Mouse (Mus musculus): ENCODE measurements around the gene Wdr63. TPM values are rescaled to one million over a fixed set of nuclear protein-coding genes. Genes with fewer than 3 reads are reported as not detected.

The Wdr63 gene
- polyA plus RNA-seq, 1 experiment, result not detected

- H3K27ac ChIP-seq (ENCODE audit: control insufficient read depth, insufficient read depth, low read depth, low read length, poor library complexity), result no peak overlapping the region
- 27% methylated on average over 14 of the region's 14 CpGs for WGBS
- H3K4me1 ChIP-seq (ENCODE audit: control insufficient read depth, insufficient read depth, low read length), result no peaks in the 10 kb centered on the region
- TF ChIP-seq CTCF (IDR thresholded peaks at IDR 0.05; ENCODE audit: control insufficient read depth, insufficient read depth, low read length) (no peak), POLR2A (IDR thresholded peaks at IDR 0.05; ENCODE audit: borderline replicate concordance, control insufficient read depth, low read depth, low read length) (no peak)
- no peak overlapping the region for H3K4me3 ChIP-seq (replicated peaks; ENCODE audit: control insufficient read depth, low read depth, low read length)
Observed at GRCm38 (mm10) chr3:145993481-145994201, 114.3 kb downstream of the Wdr63 start.

DNA sequence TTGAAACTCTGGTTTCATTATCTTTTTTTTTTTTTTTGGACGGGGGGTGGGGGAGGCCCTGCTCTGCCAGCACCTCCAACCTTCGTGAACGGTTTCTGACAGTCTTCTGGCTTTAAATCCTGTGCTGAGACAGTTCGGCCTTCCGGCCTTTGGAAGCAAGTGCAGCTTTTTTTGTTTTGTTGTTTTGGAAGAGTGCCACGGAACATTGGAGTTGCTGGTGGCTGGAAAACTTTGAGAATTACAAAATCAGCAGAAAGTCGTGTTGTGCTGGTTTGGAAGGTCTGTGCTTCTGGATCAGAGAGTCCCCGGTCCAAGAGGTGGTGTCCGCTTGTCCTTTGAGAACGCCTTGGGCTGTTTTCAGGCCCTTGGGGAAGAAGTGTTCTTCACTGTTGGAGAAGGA, 115.1 kb downstream of the Wdr63 start:
- TF ChIP-seq POLR2A (IDR thresholded peaks at IDR 0.05; ENCODE audit: borderline replicate concordance, control insufficient read depth, low read depth, low read length) (no peak), CTCF (IDR thresholded peaks at IDR 0.05; ENCODE audit: control insufficient read depth, insufficient read depth, low read length) (no peak)
- Histone ChIP-seq H3K4me1 (ENCODE audit: control insufficient read depth, insufficient read depth, low read length) (no peaks in the 10 kb centered on the region), H3K27ac (ENCODE audit: control insufficient read depth, insufficient read depth, low read depth, low read length, poor library complexity) (no peak overlapping the region), H3K4me3 (replicated peaks; ENCODE audit: control insufficient read depth, low read depth, low read length) (no peak overlapping the region)
- 75% methylated on average over 10 of the region's 10 CpGs for WGBS

GRCm38 (mm10) chr3:145991976-145992730, 115.8 kb downstream of the Wdr63 start:
- 80% methylated on average over 10 of the region's 10 CpGs for WGBS
- no peak for TF ChIP-seq CTCF (IDR thresholded peaks at IDR 0.05; ENCODE audit: control insufficient read depth, insufficient read depth, low read length)
- TF ChIP-seq POLR2A (IDR thresholded peaks at IDR 0.05; ENCODE audit: borderline replicate concordance, control insufficient read depth, low read depth, low read length), result no peak
- Histone ChIP-seq H3K27ac (ENCODE audit: control insufficient read depth, insufficient read depth, low read depth, low read length, poor library complexity) (no peak overlapping the region), H3K4me1 (ENCODE audit: control insufficient read depth, insufficient read depth, low read length) (no peaks in the 10 kb centered on the region), H3K4me3 (replicated peaks; ENCODE audit: control insufficient read depth, low read depth, low read length) (no peak overlapping the region)

GRCm38 (mm10) chr3:145991130-145991529, 116.8 kb downstream of the Wdr63 start:
- WGBS, result 89% methylated on average over 13 of the region's 13 CpGs

More at GRCm38 (mm10) chr3:145991130-145991529, 116.8 kb downstream of the Wdr63 start:
- no peak overlapping the region for H3K4me3 ChIP-seq (replicated peaks; ENCODE audit: control insufficient read depth, low read depth, low read length)
- no peak overlapping the region for H3K27ac ChIP-seq (ENCODE audit: control insufficient read depth, insufficient read depth, low read depth, low read length, poor library complexity)
- TF ChIP-seq POLR2A (IDR thresholded peaks at IDR 0.05; ENCODE audit: borderline replicate concordance, control insufficient read depth, low read depth, low read length) (no peak), CTCF (IDR thresholded peaks at IDR 0.05; ENCODE audit: control insufficient read depth, insufficient read depth, low read length) (no peak)
- no peaks in the 10 kb centered on the region for H3K4me1 ChIP-seq (ENCODE audit: control insufficient read depth, insufficient read depth, low read length)

Other genes with a start within 250 kb of the Wdr63 start
- 8.8 and 14.2 TPM in 2 replicates for gene Bcl10, start 185.3 kb downstream of the Wdr63 start, polyA plus RNA-seq (2011; ENCODE audit: insufficient read depth, insufficient read length, low replicate concordance, missing spikeins)
- gene 2410004B18Rik, start 170.1 kb downstream of the Wdr63 start, polyA plus RNA-seq (2011; ENCODE audit: insufficient read depth, insufficient read length, low replicate concordance, missing spikeins), result 14.4 and 34.3 TPM in 2 replicates
- gene Syde2, start 120.3 kb downstream of the Wdr63 start, polyA plus RNA-seq (2011; ENCODE audit: insufficient read depth, insufficient read length, low replicate concordance, missing spikeins), result 0.49 and 2.1 TPM in 2 replicates
- gene Mcoln3, start 9.3 kb upstream of the Wdr63 start, polyA plus RNA-seq (2011; ENCODE audit: insufficient read depth, insufficient read length, low replicate concordance, missing spikeins), result not detected in 2 replicates
- gene Mcoln2, start 41.7 kb upstream of the Wdr63 start, polyA plus RNA-seq (2011; ENCODE audit: insufficient read depth, insufficient read length, low replicate concordance, missing spikeins), result 3.6 and 4.0 TPM in 2 replicates
- not detected in 2 replicates for gene Lpar3, start 112.8 kb upstream of the Wdr63 start, polyA plus RNA-seq (2011; ENCODE audit: insufficient read depth, insufficient read length, low replicate concordance, missing spikeins)